Mouse (Mus musculus) forebrain, embryonic 14.5 days (tissue): ENCODE results near the gene Snx29. TPM values are rescaled to one million over a fixed set of nuclear protein-coding genes. Genes with fewer than 3 reads are reported as not detected.

Experiments used
- ATAC-seq: fragments of 200-750 bp; cut with Nextera tagmentation; 2 replicates; pipeline ENCODE4 v1.8.0; 2017; ENCODE audit warnings: mild to moderate bottlenecking, moderate library complexity
- DNase-seq: peaks from one replicate; pipeline ENCODE4 v3.0.0-alpha.2; 2015; ENCODE audit warnings: low spot score
- H3K27ac ChIP-seq: fragments of 300-500 bp; sonication (generic); 2 replicates; pipeline ENCODE4 v1.5.1; 2014; ENCODE audit warnings: low read depth, mild to moderate bottlenecking, control low read depth, low read length, moderate library complexity
- H3K27me3 ChIP-seq: fragments of 300-500 bp; sonication (generic); replicated peaks from 2 replicates; pipeline ENCODE4 v1.6.1; 2014; ENCODE audit warnings: low read length, control low read depth, mixed read lengths; ENCODE audit not compliant: control insufficient read depth, insufficient read depth
- H3K36me3 ChIP-seq: fragments of 300-500 bp; sonication (generic); 2 replicates; pipeline ENCODE4 v1.6.1; 2014; ENCODE audit warnings: low read length, control low read depth; ENCODE audit not compliant: control insufficient read depth, insufficient read depth
- H3K4me1 ChIP-seq: fragments of 300-500 bp; sonication (generic); 2 replicates; pipeline ENCODE4 v1.6.1; 2014; ENCODE audit warnings: antibody characterized with exemption, low read length, control low read depth; ENCODE audit not compliant: control insufficient read depth, insufficient read depth
- H3K4me2 ChIP-seq: fragments of 300-500 bp; sonication (generic); 2 replicates; pipeline ENCODE4 v1.6.1; 2014; ENCODE audit warnings: mild to moderate bottlenecking, control low read depth, low read length
- H3K4me3 ChIP-seq: fragments of 300-500 bp; sonication (generic); 2 replicates; pipeline ENCODE4 v1.5.1; 2014; ENCODE audit warnings: low read depth, low read length, control low read depth
- H3K9ac ChIP-seq: fragments of 300-500 bp; sonication (generic); 2 replicates; pipeline ENCODE4 v1.6.1; 2014; ENCODE audit warnings: mild to moderate bottlenecking, low read length, control low read depth, moderate library complexity
- H3K9me3 ChIP-seq: fragments of 300-500 bp; sonication (generic); replicated peaks from 2 replicates; pipeline ENCODE4 v1.6.1; 2016; ENCODE audit warnings: low read length, control low read depth, mixed read lengths; ENCODE audit not compliant: control insufficient read depth
- WGBS: fragments of 180-500 bp; shearing (Covaris S2); extraction: QIAGEN DNeasy Blood & Tissue Kit; methylation state at CpG from one replicate; pipeline ENCODE4 v1.1.7; 2014; 5-methylcytosine and 5-hydroxymethylcytosine counted together
- polyA plus RNA-seq: library from polyadenylated mRNA; unstranded; fragments of >200 nt; fragmentation: Nextera tagmentation; extraction: Ambion mirVana; gene quantifications from 2 replicates; pipeline ENCODE4 v1.2.1, GENCODE M21; 2014

Gene Snx29
- polyA plus RNA-seq, 1 experiment from 2014 or later = 3.8 TPM

- no peaks in the 10 kb centered on the region for H3K36me3 ChIP-seq
- WGBS = 82% methylated on average over 10 of the region's 10 CpGs
- H3K27ac ChIP-seq = no peak overlapping the region
- no peaks in the 10 kb centered on the region for H3K4me1 ChIP-seq
- no peaks in the 10 kb centered on the region for H3K9me3 ChIP-seq
- H3K4me3 ChIP-seq = no peak overlapping the region
- no peak for DNase-seq
- no peak overlapping the region for H3K4me2 ChIP-seq
- H3K9ac ChIP-seq = no peak overlapping the region
- ATAC-seq = no peak
- H3K27me3 ChIP-seq = no peaks in the 10 kb centered on the region
These were observed 173.4 kb downstream of the Snx29 start for GRCm38 (mm10) chr16:11495923-11496616.

DNA sequence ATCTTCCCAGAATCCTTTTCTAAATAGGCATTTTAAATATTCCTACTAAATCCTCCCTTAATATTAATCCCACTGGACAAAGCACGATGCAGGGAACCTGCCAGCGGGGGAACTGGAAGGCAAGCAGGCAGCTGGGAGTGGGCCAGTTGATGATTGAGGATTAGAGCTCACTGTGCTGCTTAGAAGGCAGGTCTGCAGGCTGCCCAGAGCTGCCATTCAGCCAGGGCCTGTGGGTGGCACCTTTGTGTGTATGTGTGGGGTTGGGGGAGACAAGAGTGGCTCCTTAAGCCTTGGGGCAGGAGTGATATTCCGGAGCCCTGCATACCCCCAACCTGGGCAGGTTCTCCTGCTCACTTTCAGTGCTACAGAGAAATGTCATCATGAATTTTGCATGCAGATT lies 174.0 kb downstream of the Snx29 start:
- H3K27ac ChIP-seq = no peak overlapping the region
- no peak for ATAC-seq

GRCm38 (mm10) chr16:11500061-11500460 lies 177.4 kb downstream of the Snx29 start:
- DNase-seq (no peak), ATAC-seq (no peak)
- Histone ChIP-seq H3K9ac (no peak overlapping the region), H3K9me3 (no peaks in the 10 kb centered on the region), H3K27ac (no peak overlapping the region), H3K4me3 (no peak overlapping the region), H3K36me3 (no peaks in the 10 kb centered on the region), H3K4me2 (no peak overlapping the region), H3K27me3 (no peaks in the 10 kb centered on the region), H3K4me1 (no peaks in the 10 kb centered on the region)
- 85% methylated on average over 4 of the region's 4 CpGs for WGBS

More for the DNA sequence above, 174.0 kb downstream of the Snx29 start:
- no peak overlapping the region for H3K9ac ChIP-seq
- peak; percentile 24 for DNase-seq
- no peaks in the 10 kb centered on the region for H3K36me3 ChIP-seq
- no peaks in the 10 kb centered on the region for H3K9me3 ChIP-seq
- no peak overlapping the region for H3K4me3 ChIP-seq
- H3K4me1 ChIP-seq = no peaks in the 10 kb centered on the region
- H3K4me2 ChIP-seq = no peak overlapping the region
- H3K27me3 ChIP-seq = no peaks in the 10 kb centered on the region
- 30% methylated on average over 3 of the region's 3 CpGs for WGBS

- H3K4me2 ChIP-seq = no peak overlapping the region
- H3K27me3 ChIP-seq = no peaks in the 10 kb centered on the region
- H3K4me1 ChIP-seq = peaks cover 5% of the 10 kb centered on the region; the same call in 1 of the 2 replicates
- H3K9me3 ChIP-seq = no peaks in the 10 kb centered on the region
- no peak for ATAC-seq
- no peak for DNase-seq
- H3K9ac ChIP-seq = no peak overlapping the region
- H3K36me3 ChIP-seq = no peaks in the 10 kb centered on the region
- no peak overlapping the region for H3K4me3 ChIP-seq
- WGBS = 89% methylated on average over 3 of the region's 3 CpGs
- H3K27ac ChIP-seq = no peak overlapping the region
These were observed 178.4 kb downstream of the Snx29 start for GRCm38 (mm10) chr16:11501138-11501537.

- H3K4me3 ChIP-seq = no peak overlapping the region
- H3K27ac ChIP-seq = no peak overlapping the region
- H3K9ac ChIP-seq = no peak overlapping the region
- ATAC-seq (no peak), DNase-seq (no peak)
- WGBS = 74% methylated on average over 2 of the region's 2 CpGs
- no peaks in the 10 kb centered on the region for H3K27me3 ChIP-seq
- no peak overlapping the region for H3K4me2 ChIP-seq
- no peaks in the 10 kb centered on the region for H3K9me3 ChIP-seq
- H3K4me1 ChIP-seq = peaks cover 5% of the 10 kb centered on the region; the same call in 1 of the 2 replicates
- no peaks in the 10 kb centered on the region for H3K36me3 ChIP-seq
These were observed 178.9 kb downstream of the Snx29 start for GRCm38 (mm10) chr16:11501611-11502010.

DNA sequence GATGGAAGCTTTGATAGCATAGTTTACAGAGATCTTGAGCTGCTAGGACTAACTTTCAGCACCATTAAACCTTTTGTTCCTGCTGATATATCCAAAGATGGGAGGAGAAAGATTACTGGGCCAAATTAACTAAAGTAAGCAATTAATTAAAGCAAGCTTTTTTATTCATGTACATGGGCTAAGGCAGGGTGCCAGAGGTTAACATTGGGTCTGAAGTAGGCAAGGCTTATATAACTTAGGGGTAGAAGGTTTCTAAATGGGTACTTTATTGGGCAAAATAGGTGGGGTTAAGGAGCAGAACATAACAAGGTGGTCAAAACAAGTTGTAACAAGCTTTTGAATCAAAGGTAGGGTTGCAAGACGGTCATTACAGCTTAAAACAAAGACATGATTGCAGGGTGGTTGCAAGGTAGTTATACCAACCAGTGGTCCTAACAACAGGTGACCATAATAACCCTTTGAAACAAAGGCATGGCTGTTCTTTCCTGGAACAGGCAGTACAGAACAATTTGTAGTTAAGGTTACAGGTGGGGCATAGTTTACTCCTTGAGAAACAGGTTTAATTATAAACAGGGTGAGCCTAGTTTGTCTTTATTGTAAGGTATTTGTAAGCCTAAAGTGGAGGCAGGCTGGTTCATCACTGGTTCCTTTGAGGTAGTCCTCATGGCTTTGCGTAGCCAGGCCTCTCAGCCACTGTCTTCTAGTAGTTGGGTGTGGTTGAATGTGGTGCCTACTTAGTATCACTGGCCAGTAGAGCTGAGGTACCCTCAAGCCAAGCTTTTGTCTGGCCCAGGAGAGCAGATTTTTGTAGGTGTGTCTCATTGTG lies 182.2 kb downstream of the Snx29 start:
- H3K4me2 ChIP-seq = no peak overlapping the region
- no peak overlapping the region for H3K27ac ChIP-seq
- no peak overlapping the region for H3K9ac ChIP-seq
- no peaks in the 10 kb centered on the region for H3K9me3 ChIP-seq
- DNase-seq (no peak), ATAC-seq (no peak)
- WGBS = 78% methylated on average over 2 of the region's 2 CpGs
- H3K4me3 ChIP-seq = no peak overlapping the region
- H3K27me3 ChIP-seq = no peaks in the 10 kb centered on the region
- peaks cover 5% of the 10 kb centered on the region; the same call in 1 of the 2 replicates for H3K4me1 ChIP-seq
- H3K36me3 ChIP-seq = no peaks in the 10 kb centered on the region

- Histone ChIP-seq H3K9ac (no peak overlapping the region), H3K4me3 (no peak overlapping the region), H3K36me3 (no peaks in the 10 kb centered on the region), H3K27ac (no peak overlapping the region), H3K4me2 (no peak overlapping the region), H3K4me1 (peaks cover 5% of the 10 kb centered on the region; the same call in 1 of the 2 replicates), H3K27me3 (no peaks in the 10 kb centered on the region), H3K9me3 (no peaks in the 10 kb centered on the region)
- ATAC-seq = no peak
- 77% methylated on average over 5 of the region's 5 CpGs for WGBS
- no peak for DNase-seq
These were observed 182.9 kb downstream of the Snx29 start for GRCm38 (mm10) chr16:11505492-11506176.

- WGBS = 79% methylated on average over 9 of the region's 9 CpGs
- ATAC-seq (no peak), DNase-seq (no peak)
- no peak overlapping the region for H3K4me2 ChIP-seq
- peaks cover 5% of the 10 kb centered on the region; the same call in 1 of the 2 replicates for H3K4me1 ChIP-seq
- H3K27ac ChIP-seq = no peak overlapping the region
- H3K9ac ChIP-seq = no peak overlapping the region
- H3K36me3 ChIP-seq = no peaks in the 10 kb centered on the region
- no peak overlapping the region for H3K4me3 ChIP-seq
- no peaks in the 10 kb centered on the region for H3K9me3 ChIP-seq
- no peaks in the 10 kb centered on the region for H3K27me3 ChIP-seq
These were observed 184.6 kb downstream of the Snx29 start for GRCm38 (mm10) chr16:11507188-11507731.
